Mouse (Mus musculus) limb, embryonic 13.5 days (tissue): ENCODE results near the gene Avpr1b. TPM values are rescaled to one million over a fixed set of nuclear protein-coding genes. Genes with fewer than 3 reads are reported as not detected.

Experiments
- ATAC-seq: fragments of 200-750 bp; cut with Nextera tagmentation; 2 replicates; pipeline ENCODE4 v1.8.0; 2017; ENCODE audit warnings: low read depth, moderate number of reproducible peaks, moderate TSS enrichment; ENCODE audit not compliant: low FRiP score
- H3K27ac ChIP-seq: fragments of 300-500 bp; sonication (generic); 2 replicates; pipeline ENCODE4 v1.5.1; 2015; ENCODE audit warnings: inconsistent platforms, mild to moderate bottlenecking, moderate library complexity
- H3K27me3 ChIP-seq: fragments of 300-500 bp; sonication (generic); 2 replicates; pipeline ENCODE4 v1.6.1; 2015; ENCODE audit warnings: mild to moderate bottlenecking, inconsistent platforms
- H3K36me3 ChIP-seq: fragments of 300-500 bp; sonication (generic); 2 replicates; pipeline ENCODE4 v1.6.1; 2015; ENCODE audit warnings: inconsistent platforms, mild to moderate bottlenecking, moderate library complexity
- H3K4me1 ChIP-seq: fragments of 300-500 bp; sonication (generic); 2 replicates; pipeline ENCODE4 v1.6.1; 2015; ENCODE audit warnings: inconsistent platforms
- H3K4me2 ChIP-seq: fragments of 300-500 bp; sonication (generic); replicated peaks from 2 replicates; pipeline ENCODE4 v1.6.1; 2015; ENCODE audit warnings: inconsistent platforms, mild to moderate bottlenecking, moderate library complexity
- H3K4me3 ChIP-seq: fragments of 300-500 bp; sonication (generic); 2 replicates; pipeline ENCODE4 v1.5.1; 2015; ENCODE audit warnings: moderate library complexity, mild to moderate bottlenecking, inconsistent platforms
- H3K9ac ChIP-seq: fragments of 300-500 bp; sonication (generic); 2 replicates; pipeline ENCODE4 v1.6.1; 2015; ENCODE audit warnings: mild to moderate bottlenecking, inconsistent platforms
- H3K9me3 ChIP-seq: fragments of 300-500 bp; sonication (generic); 2 replicates; pipeline ENCODE4 v1.6.1; 2016; ENCODE audit warnings: inconsistent platforms
- WGBS: fragments of 180-500 bp; shearing (Covaris S2); methylation state at CpG from one replicate; pipeline ENCODE4 v1.1.7; 2015; 5-methylcytosine and 5-hydroxymethylcytosine counted together
- polyA plus RNA-seq: library from polyadenylated mRNA; unstranded; fragments of >200 nt; fragmentation: Nextera tagmentation; extraction: Ambion mirVana; gene quantifications from 2 replicates; pipeline ENCODE4 v1.2.1, GENCODE M21; 2015

The Avpr1b gene
- polyA plus RNA-seq, 1 experiment from 2014 or later, result not detected

GRCm38 (mm10) chr1:131583598-131583997 lies 15.4 kb upstream of the Avpr1b start:
- no peaks in the 10 kb centered on the region for H3K27me3 ChIP-seq
- H3K27ac ChIP-seq, result no peak overlapping the region
- ATAC-seq, result no peak
- no peaks in the 10 kb centered on the region for H3K36me3 ChIP-seq
- H3K4me3 ChIP-seq, result no peak overlapping the region
- H3K4me1 ChIP-seq, result peaks cover 17% of the 10 kb centered on the region
- no peak overlapping the region for H3K9ac ChIP-seq
- 86% methylated on average over 3 of the region's 3 CpGs for WGBS
- no peak overlapping the region for H3K4me2 ChIP-seq
- no peaks in the 10 kb centered on the region for H3K9me3 ChIP-seq

- Histone ChIP-seq H3K4me2 (no peak overlapping the region), H3K36me3 (no peaks in the 10 kb centered on the region), H3K27ac (no peak overlapping the region), H3K9me3 (no peaks in the 10 kb centered on the region), H3K27me3 (no peaks in the 10 kb centered on the region), H3K4me3 (no peak overlapping the region), H3K4me1 (no peaks in the 10 kb centered on the region), H3K9ac (no peak overlapping the region)
- no peak for ATAC-seq
- 89% methylated on average over 8 of the region's 8 CpGs for WGBS
These were observed 12.2 kb upstream of the Avpr1b start for GRCm38 (mm10) chr1:131586836-131587235.

DNA sequence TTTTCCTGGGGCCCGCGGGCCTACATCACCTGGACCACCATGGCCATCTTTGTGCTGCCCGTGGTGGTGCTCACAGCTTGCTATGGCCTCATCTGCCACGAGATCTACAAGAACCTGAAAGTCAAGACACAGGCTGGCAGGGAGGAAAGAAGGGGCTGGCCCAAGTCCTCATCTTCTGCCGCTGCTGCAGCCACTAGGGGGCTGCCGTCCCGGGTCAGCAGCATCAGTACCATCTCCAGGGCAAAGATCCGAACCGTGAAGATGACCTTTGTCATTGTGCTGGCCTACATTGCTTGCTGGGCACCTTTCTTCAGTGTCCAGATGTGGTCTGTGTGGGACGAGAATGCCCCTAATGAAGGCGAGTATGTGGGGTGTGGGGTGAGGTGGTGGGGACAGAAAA lies 1.3 kb downstream of the Avpr1b start:
- no peaks in the 10 kb centered on the region; the same call in 1 of the 2 replicates for H3K4me1 ChIP-seq
- H3K27me3 ChIP-seq, result peaks cover 18% of the 10 kb centered on the region
- WGBS, result 37% methylated on average over 11 of the region's 11 CpGs
- ATAC-seq, result no peak
- no peaks in the 10 kb centered on the region for H3K9me3 ChIP-seq
- no peak overlapping the region for H3K9ac ChIP-seq
- no peak overlapping the region for H3K27ac ChIP-seq
- no peak overlapping the region for H3K4me3 ChIP-seq
- no peaks in the 10 kb centered on the region for H3K36me3 ChIP-seq
- H3K4me2 ChIP-seq, result no peak overlapping the region

GRCm38 (mm10) chr1:131606719-131607118 lies 7.7 kb downstream of the Avpr1b start:
- H3K4me3 ChIP-seq, result no peak overlapping the region
- 84% methylated on average over 2 of the region's 2 CpGs for WGBS
- no peaks in the 10 kb centered on the region for H3K27me3 ChIP-seq
- H3K9ac ChIP-seq, result no peak overlapping the region
- H3K27ac ChIP-seq, result no peak overlapping the region
- no peak overlapping the region for H3K4me2 ChIP-seq
- no peaks in the 10 kb centered on the region for H3K4me1 ChIP-seq
- no peak for ATAC-seq
- H3K9me3 ChIP-seq, result no peaks in the 10 kb centered on the region
- no peaks in the 10 kb centered on the region for H3K36me3 ChIP-seq

- no peak for ATAC-seq
These were observed 13.6 kb downstream of the Avpr1b start for GRCm38 (mm10) chr1:131612556-131613155.

DNA sequence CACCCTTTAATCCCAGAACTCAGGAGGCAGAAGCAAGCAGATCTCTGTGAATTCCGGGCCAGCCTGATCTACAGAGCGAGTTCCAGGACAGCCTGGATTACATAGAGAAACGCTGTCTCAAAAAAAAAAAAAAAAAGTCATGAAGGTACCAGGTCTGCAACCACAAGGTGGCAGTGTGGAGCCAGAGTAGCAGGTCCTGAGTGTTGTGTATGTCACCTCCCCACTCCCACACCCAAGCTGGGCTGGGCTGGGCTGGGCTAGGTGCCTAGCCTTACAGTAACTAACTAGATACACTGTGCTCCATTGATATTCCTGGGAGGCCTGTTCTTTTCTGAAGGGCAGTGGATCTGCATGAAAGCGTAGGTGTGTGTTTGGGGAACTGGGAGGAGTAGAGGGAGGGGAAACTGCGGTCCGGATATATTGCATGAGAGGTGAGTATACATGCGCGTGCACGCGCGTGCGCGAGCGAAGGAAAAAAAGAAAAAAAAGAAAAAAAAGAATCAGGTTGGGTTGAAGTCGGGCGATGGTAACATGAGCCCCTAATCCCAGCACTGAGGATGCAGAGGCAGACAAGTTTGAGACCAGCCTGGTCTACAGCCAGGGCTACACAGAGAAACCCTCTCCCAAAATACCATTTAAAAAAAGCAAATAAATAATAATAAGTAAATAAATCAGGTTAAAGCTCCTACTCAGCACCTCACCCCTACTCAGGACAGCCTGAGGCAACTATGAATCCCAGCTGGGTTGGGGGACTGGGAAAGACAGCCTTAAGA lies 14.5 kb downstream of the Avpr1b start:
- no peak overlapping the region for H3K4me3 ChIP-seq
- no peaks in the 10 kb centered on the region for H3K27me3 ChIP-seq
- H3K27ac ChIP-seq, result no peak overlapping the region
- no peak; the same call in 1 of the 2 replicates for ATAC-seq
- no peaks in the 10 kb centered on the region for H3K9me3 ChIP-seq
- WGBS, result 82% methylated on average over 16 of the region's 16 CpGs
- no peaks in the 10 kb centered on the region for H3K4me1 ChIP-seq
- H3K4me2 ChIP-seq, result no peak overlapping the region
- H3K9ac ChIP-seq, result no peak overlapping the region
- no peaks in the 10 kb centered on the region for H3K36me3 ChIP-seq

More at GRCm38 (mm10) chr1:131612556-131613155, 13.6 kb downstream of the Avpr1b start:
- H3K4me1 ChIP-seq, result no peaks in the 10 kb centered on the region
- H3K36me3 ChIP-seq, result no peaks in the 10 kb centered on the region
- WGBS, result 39% methylated on average over 4 of the region's 4 CpGs
- H3K27ac ChIP-seq, result no peak overlapping the region
- H3K9ac ChIP-seq, result no peak overlapping the region
- no peak overlapping the region for H3K4me3 ChIP-seq
- H3K27me3 ChIP-seq, result no peaks in the 10 kb centered on the region
- no peak overlapping the region for H3K4me2 ChIP-seq
- no peaks in the 10 kb centered on the region for H3K9me3 ChIP-seq

DNA sequence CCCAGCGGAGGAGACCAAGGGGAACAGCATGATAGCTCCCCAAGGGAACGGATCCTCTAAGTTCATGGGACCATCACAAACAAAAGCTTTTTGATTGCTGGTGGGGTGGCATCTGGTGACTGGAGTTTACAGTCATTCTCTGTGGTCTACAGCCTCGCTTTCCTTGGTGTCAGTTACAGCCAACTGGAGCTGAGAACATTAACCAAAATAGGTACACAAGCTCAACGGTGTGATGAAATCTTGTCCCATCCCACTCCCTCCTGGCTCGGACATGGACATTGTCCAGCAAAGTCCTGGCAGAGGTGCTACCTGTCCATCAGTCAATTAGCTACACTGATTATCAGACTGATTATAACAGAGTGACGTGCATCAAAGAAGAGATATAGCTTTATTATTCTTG lies 15.6 kb downstream of the Avpr1b start:
- no peak for ATAC-seq
- Histone ChIP-seq H3K36me3 (no peaks in the 10 kb centered on the region), H3K27ac (no peak overlapping the region), H3K4me1 (no peaks in the 10 kb centered on the region), H3K9me3 (peaks cover 5% of the 10 kb centered on the region; the same call in 1 of the 2 replicates), H3K27me3 (no peaks in the 10 kb centered on the region), H3K9ac (no peak overlapping the region), H3K4me3 (no peak overlapping the region), H3K4me2 (no peak overlapping the region)
- 78% methylated on average over 6 of the region's 6 CpGs for WGBS

DNA sequence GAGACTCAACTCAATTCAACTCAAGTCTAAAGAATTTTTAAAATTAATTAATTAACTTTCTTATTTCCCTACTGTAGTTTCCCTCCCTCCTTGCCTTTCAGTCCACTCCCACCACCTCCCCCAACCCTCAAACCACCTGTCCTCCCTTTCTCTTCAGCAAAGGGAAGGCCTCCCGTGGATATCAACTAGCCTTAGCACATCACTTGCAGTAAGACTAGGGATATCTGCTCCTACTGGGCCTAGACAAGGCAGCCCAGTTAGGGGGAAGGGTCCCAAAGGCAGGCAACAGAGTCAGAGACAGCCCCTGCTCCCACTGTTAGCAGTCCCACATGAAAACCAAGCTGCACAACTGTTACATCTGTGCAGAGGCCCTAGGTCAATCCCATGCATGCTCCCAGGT lies 17.1 kb downstream of the Avpr1b start:
- no peaks in the 10 kb centered on the region for H3K4me1 ChIP-seq
- no peaks in the 10 kb centered on the region for H3K36me3 ChIP-seq
- no peak overlapping the region for H3K27ac ChIP-seq
- ATAC-seq, result no peak
- H3K27me3 ChIP-seq, result no peaks in the 10 kb centered on the region
- H3K9ac ChIP-seq, result no peak overlapping the region
- peaks cover 7% of the 10 kb centered on the region; the same call in 1 of the 2 replicates for H3K9me3 ChIP-seq
- WGBS, result 78% methylated on average over 1 of the region's 1 CpGs
- no peak overlapping the region for H3K4me3 ChIP-seq
- H3K4me2 ChIP-seq, result no peak overlapping the region

GRCm38 (mm10) chr1:131616546-131617220 lies 17.6 kb downstream of the Avpr1b start:
- WGBS, result 64% methylated on average over 5 of the region's 5 CpGs
- H3K4me2 ChIP-seq, result no peak overlapping the region

DNA sequence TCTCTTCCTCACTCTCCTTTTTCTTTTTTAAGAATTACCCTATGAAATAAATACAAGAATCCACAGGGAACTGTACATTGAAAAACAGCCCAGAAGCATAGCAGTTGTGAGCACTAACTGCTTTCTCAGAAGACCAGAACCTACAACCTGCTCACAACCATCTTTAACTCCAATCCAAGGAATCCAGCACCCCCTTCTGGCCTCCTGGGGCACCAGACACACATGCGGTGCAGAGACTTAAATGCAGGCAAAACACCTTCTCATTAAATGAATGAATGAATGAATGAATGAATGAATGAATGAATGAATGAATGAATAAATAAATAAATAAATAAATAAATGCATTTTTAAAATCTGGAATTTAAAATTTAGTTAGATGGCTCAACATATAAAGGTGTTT lies 19.5 kb downstream of the Avpr1b start:
- H3K4me1 ChIP-seq, result no peaks in the 10 kb centered on the region
- no peaks in the 10 kb centered on the region for H3K36me3 ChIP-seq
- 66% methylated on average over 1 of the region's 1 CpGs for WGBS
- H3K27me3 ChIP-seq, result no peaks in the 10 kb centered on the region
- H3K27ac ChIP-seq, result no peak overlapping the region
- ATAC-seq, result no peak
- H3K9ac ChIP-seq, result no peak overlapping the region
- no peak overlapping the region for H3K4me3 ChIP-seq
- H3K9me3 ChIP-seq, result peaks cover 7% of the 10 kb centered on the region; the same call in 1 of the 2 replicates
- no peak overlapping the region for H3K4me2 ChIP-seq

More at GRCm38 (mm10) chr1:131616546-131617220, 17.6 kb downstream of the Avpr1b start:
- H3K9ac ChIP-seq, result no peak overlapping the region
- H3K27ac ChIP-seq, result no peak overlapping the region
- ATAC-seq, result no peak
- peaks cover 7% of the 10 kb centered on the region; the same call in 1 of the 2 replicates for H3K9me3 ChIP-seq
- no peaks in the 10 kb centered on the region for H3K4me1 ChIP-seq
- H3K27me3 ChIP-seq, result no peaks in the 10 kb centered on the region
- no peaks in the 10 kb centered on the region for H3K36me3 ChIP-seq
- H3K4me3 ChIP-seq, result no peak overlapping the region

- Histone ChIP-seq H3K4me1 (no peaks in the 10 kb centered on the region), H3K9ac (no peak overlapping the region), H3K27ac (no peak overlapping the region), H3K4me3 (no peak overlapping the region), H3K4me2 (no peak overlapping the region), H3K27me3 (no peaks in the 10 kb centered on the region), H3K9me3 (peaks cover 7% of the 10 kb centered on the region; the same call in 1 of the 2 replicates), H3K36me3 (no peaks in the 10 kb centered on the region)
- WGBS, result 86% methylated on average over 7 of the region's 7 CpGs
- no peak for ATAC-seq
These were observed 20.3 kb downstream of the Avpr1b start for GRCm38 (mm10) chr1:131619348-131619747.

GRCm38 (mm10) chr1:131623644-131624043 lies 24.6 kb downstream of the Avpr1b start:
- WGBS, result 53% methylated on average over 3 of the region's 3 CpGs
- Histone ChIP-seq H3K9me3 (peaks cover 7% of the 10 kb centered on the region; the same call in 1 of the 2 replicates), H3K36me3 (no peaks in the 10 kb centered on the region), H3K4me1 (no peaks in the 10 kb centered on the region), H3K4me3 (no peak overlapping the region), H3K27ac (no peak overlapping the region), H3K4me2 (no peak overlapping the region), H3K27me3 (no peaks in the 10 kb centered on the region), H3K9ac (no peak overlapping the region)
- no peak for ATAC-seq
